ENCODE assay signal across 8 mouse cellular contexts in genomic region chr17:47140241-47140968, GRCm38 (mm10).
DNase-seq lines count a peak whose midpoint lies in the region; ATAC-seq and TF ChIP-seq lines count a peak whose summit lies in the region.

No protein-coding gene starts in this region.

- no peak for TF ChIP-seq CTCF in cortical plate, adult 2 months (IDR thresholded peaks at IDR 0.05; ENCODE audit: extremely low read depth, insufficient read depth, low read length)

- no peaks in the 10 kb centered on the region for H3K36me3 ChIP-seq in heart, embryonic 11.5 days (ENCODE audit: control insufficient read depth, insufficient read depth, low read length)
- no peaks in the 10 kb centered on the region for H3K36me3 ChIP-seq in megakaryocyte, embryonic 14.5 days (replicated peaks; ENCODE audit: low read length)

- 0 out of 2 replicates have a peak, but pooled peaks cover 1% of the 10 kb centered on the region for H3K4me1 ChIP-seq in cortical plate, adult 2 months (ENCODE audit: control insufficient read depth, insufficient read depth, low read length)
- peaks cover 20% of the 10 kb centered on the region for H3K4me1 ChIP-seq in heart, embryonic 11.5 days (ENCODE audit: control insufficient read depth, insufficient read depth, low read length)
- peaks cover 53% of the 10 kb centered on the region for H3K4me1 ChIP-seq in megakaryocyte, embryonic 14.5 days

- DNase-seq in cerebellum, adult 18-20 months = peak; percentile 19 to 28
- no peak for DNase-seq in cerebellum, adult 11 months
- peak; percentile 80 for DNase-seq in MEL-GATA-1-ER (ENCODE audit: extremely low read depth, low read depth)
- DNase-seq in kidney, postnatal 36 days = peak; percentile 54 to 68
- DNase-seq in skeletal muscle tissue, adult 2 months (ENCODE audit: low read depth, low spot score) = peak; percentile 45

- ATAC-seq in heart, embryonic 11.5 days (replicated peaks; ENCODE audit: insufficient number of reproducible peaks, low FRiP score, low TSS enrichment) = peak; percentile 28; the same call in 1 of the 2 replicates

- peak overlapping the region; percentile 85 for H3K4me3 ChIP-seq in cortical plate, adult 2 months (ENCODE audit: insufficient read depth, low read length)
- peak overlapping the region; percentile 69 for H3K4me3 ChIP-seq in heart, embryonic 11.5 days (ENCODE audit: low read depth, low read length)
- peak overlapping the region; percentile 95 for H3K4me3 ChIP-seq in megakaryocyte, embryonic 14.5 days (replicated peaks)

- WGBS in heart, embryonic 11.5 days (ENCODE audit: insufficient replicate concordance) = under 1% methylated on average over 29 of the region's 53 CpGs

- peak overlapping the region; percentile 65 for H3K27ac ChIP-seq in cortical plate, adult 2 months (ENCODE audit: insufficient read depth, low read length)
- peak overlapping the region; percentile 91 for H3K27ac ChIP-seq in heart, embryonic 11.5 days (ENCODE audit: low read depth, low read length)

- H3K4me2 ChIP-seq in heart, embryonic 11.5 days = peak overlapping the region; percentile 74

- no peak for TF ChIP-seq POLR2A in cortical plate, adult 2 months (IDR thresholded peaks at IDR 0.05; ENCODE audit: extremely low read depth, insufficient read depth, low read length)

- H3K9me3 ChIP-seq in heart, embryonic 11.5 days (replicated peaks; ENCODE audit: control insufficient read depth, low read length) = no peaks in the 10 kb centered on the region
- H3K9me3 ChIP-seq in megakaryocyte, embryonic 14.5 days = no peaks in the 10 kb centered on the region

- peak overlapping the region; percentile 77 for H3K9ac ChIP-seq in heart, embryonic 11.5 days (ENCODE audit: low read depth, low read length)

- H3K27me3 ChIP-seq in heart, embryonic 11.5 days (ENCODE audit: control insufficient read depth, insufficient read depth, low read length) = no peaks in the 10 kb centered on the region
- H3K27me3 ChIP-seq in megakaryocyte, embryonic 14.5 days (replicated peaks) = peaks cover 28% of the 10 kb centered on the region
